Mouse (Mus musculus) forebrain, postnatal 0 days (tissue): ENCODE results near the gene Tnr. TPM values are rescaled to one million over a fixed set of nuclear protein-coding genes. Genes with fewer than 3 reads are reported as not detected.

ENCODE experiments used
- ATAC-seq: fragments of 200-750 bp; cut with Nextera tagmentation; 2 replicates; pipeline ENCODE4 v1.8.0; 2017; ENCODE audit warnings: mild to moderate bottlenecking, moderate library complexity
- DNase-seq: peaks from one replicate; pipeline ENCODE4 v3.0.0-alpha.2; 2015
- H3K27ac ChIP-seq: fragments of 300-500 bp; sonication (generic); 2 replicates; pipeline ENCODE4 v1.5.1; 2014; ENCODE audit warnings: low read depth, mild to moderate bottlenecking, antibody characterized with exemption, low read length, moderate library complexity, mixed read lengths
- H3K27me3 ChIP-seq: fragments of 300-500 bp; sonication (generic); 2 replicates; pipeline ENCODE4 v1.6.1; 2014; ENCODE audit warnings: mild to moderate bottlenecking, low read length, mixed read lengths; ENCODE audit not compliant: insufficient read depth
- H3K36me3 ChIP-seq: fragments of 300-500 bp; sonication (generic); 2 replicates; pipeline ENCODE4 v1.6.1; 2014; ENCODE audit warnings: mild to moderate bottlenecking, moderate library complexity; ENCODE audit not compliant: insufficient read depth
- H3K4me1 ChIP-seq: fragments of 300-500 bp; sonication (generic); 2 replicates; pipeline ENCODE4 v1.6.1; 2014; ENCODE audit warnings: antibody characterized with exemption; ENCODE audit not compliant: insufficient read depth
- H3K4me2 ChIP-seq: fragments of 300-500 bp; sonication (generic); 2 replicates; pipeline ENCODE4 v1.6.1; 2014; ENCODE audit warnings: low read depth, mild to moderate bottlenecking, moderate library complexity
- H3K4me3 ChIP-seq: fragments of 300-500 bp; sonication (generic); 2 replicates; pipeline ENCODE4 v1.5.1; 2014; ENCODE audit warnings: low read depth, low read length, mixed read lengths
- H3K9ac ChIP-seq: fragments of 300-500 bp; sonication (generic); 2 replicates; pipeline ENCODE4 v1.6.1; 2014; ENCODE audit warnings: mild to moderate bottlenecking
- H3K9me3 ChIP-seq: fragments of 300-500 bp; sonication (generic); 2 replicates; pipeline ENCODE4 v1.6.1; 2016; ENCODE audit warnings: low read length
- CTCF ChIP-seq: sonication (generic); IDR thresholded peaks from 2 replicates; pipeline ENCODE4 v1.5.1; 2016; ENCODE audit warnings: antibody characterized with exemption, control low read depth, low read depth
- WGBS: fragments of 180-500 bp; shearing (Covaris S2); extraction: QIAGEN DNeasy Blood & Tissue Kit; methylation state at CpG from one replicate; pipeline ENCODE4 v1.1.7; 2014; 5-methylcytosine and 5-hydroxymethylcytosine counted together
- polyA plus RNA-seq: library from polyadenylated mRNA; unstranded; fragments of >200 nt; fragmentation: Nextera tagmentation; extraction: Ambion mirVana; gene quantifications from 2 replicates; pipeline ENCODE4 v1.2.1, GENCODE M21; 2015
- total RNA-seq: library from RNA; depleted of rRNA; stranded (reverse); fragments of >200 nt; gene quantifications from 2 replicates; pipeline ENCODE4 v1.2.3, GENCODE M21; 2014

Gene Tnr
- total and polyA plus RNA-seq, 2 experiments from 2014 or later: 4.1 to 45.7 TPM

GRCm38 (mm10) chr1:159629822-159630589, 106.4 kb downstream of the Tnr start:
- no peak for DNase-seq
- Histone ChIP-seq H3K4me2 (no peak overlapping the region), H3K36me3 (no peaks in the 10 kb centered on the region), H3K4me1 (no peaks in the 10 kb centered on the region), H3K27ac (no peak overlapping the region), H3K9ac (no peak overlapping the region), H3K27me3 (no peaks in the 10 kb centered on the region), H3K4me3 (no peak overlapping the region), H3K9me3 (no peaks in the 10 kb centered on the region)
- no peak for TF ChIP-seq CTCF
- 78% methylated on average over 5 of the region's 5 CpGs for WGBS
- no peak for ATAC-seq

- Histone ChIP-seq H3K4me3 (no peak overlapping the region), H3K9ac (no peak overlapping the region), H3K36me3 (no peaks in the 10 kb centered on the region), H3K27me3 (no peaks in the 10 kb centered on the region), H3K27ac (no peak overlapping the region), H3K9me3 (no peaks in the 10 kb centered on the region), H3K4me2 (no peak overlapping the region), H3K4me1 (no peaks in the 10 kb centered on the region)
- ATAC-seq (no peak), DNase-seq (no peak)
- 44% methylated on average over 3 of the region's 3 CpGs for WGBS
- TF ChIP-seq CTCF: no peak
Measured at GRCm38 (mm10) chr1:159632558-159632957, 109.0 kb downstream of the Tnr start.

GRCm38 (mm10) chr1:159639408-159639807, 115.8 kb downstream of the Tnr start:
- no peaks in the 10 kb centered on the region for H3K36me3 ChIP-seq
- no peak overlapping the region for H3K27ac ChIP-seq
- H3K27me3 ChIP-seq: no peaks in the 10 kb centered on the region
- no peak overlapping the region for H3K4me2 ChIP-seq
- no peak for TF ChIP-seq CTCF
- no peak overlapping the region for H3K4me3 ChIP-seq
- H3K4me1 ChIP-seq: no peaks in the 10 kb centered on the region
- ATAC-seq (no peak), DNase-seq (no peak)
- WGBS: 84% methylated on average over 4 of the region's 4 CpGs
- H3K9ac ChIP-seq: no peak overlapping the region
- no peaks in the 10 kb centered on the region for H3K9me3 ChIP-seq

- Histone ChIP-seq H3K27me3 (no peaks in the 10 kb centered on the region), H3K9me3 (no peaks in the 10 kb centered on the region), H3K36me3 (no peaks in the 10 kb centered on the region), H3K27ac (no peak overlapping the region), H3K9ac (no peak overlapping the region), H3K4me3 (no peak overlapping the region), H3K4me1 (no peaks in the 10 kb centered on the region), H3K4me2 (no peak overlapping the region)
- 90% methylated on average over 4 of the region's 4 CpGs for WGBS
- no peak for TF ChIP-seq CTCF
- no peak for DNase-seq
- no peak for ATAC-seq
Measured at GRCm38 (mm10) chr1:159645719-159646118, 122.2 kb downstream of the Tnr start.

- WGBS: 30% methylated on average over 4 of the region's 4 CpGs
- Histone ChIP-seq H3K9me3 (no peaks in the 10 kb centered on the region), H3K4me1 (no peaks in the 10 kb centered on the region), H3K27me3 (no peaks in the 10 kb centered on the region), H3K4me3 (no peak overlapping the region), H3K4me2 (no peak overlapping the region), H3K36me3 (no peaks in the 10 kb centered on the region), H3K27ac (no peak overlapping the region), H3K9ac (no peak overlapping the region)
- ATAC-seq (no peak), DNase-seq (no peak)
- TF ChIP-seq CTCF: no peak
Measured at GRCm38 (mm10) chr1:159650486-159650885, 126.9 kb downstream of the Tnr start.

- DNase-seq (no peak), ATAC-seq (no peak)
- no peak for TF ChIP-seq CTCF
- no peak overlapping the region for H3K4me2 ChIP-seq
- H3K27ac ChIP-seq: no peak overlapping the region
- no peaks in the 10 kb centered on the region for H3K4me1 ChIP-seq
- H3K4me3 ChIP-seq: no peak overlapping the region
- H3K36me3 ChIP-seq: no peaks in the 10 kb centered on the region
- H3K9ac ChIP-seq: no peak overlapping the region
- no peaks in the 10 kb centered on the region for H3K9me3 ChIP-seq
- H3K27me3 ChIP-seq: no peaks in the 10 kb centered on the region
- WGBS: 82% methylated on average over 3 of the region's 3 CpGs
Measured at GRCm38 (mm10) chr1:159655241-159655640, 131.7 kb downstream of the Tnr start.

GRCm38 (mm10) chr1:159657856-159658542, 134.4 kb downstream of the Tnr start:
- WGBS: 19% methylated on average over 11 of the region's 11 CpGs

More at GRCm38 (mm10) chr1:159657856-159658542, 134.4 kb downstream of the Tnr start:
- no peaks in the 10 kb centered on the region for H3K9me3 ChIP-seq
- H3K4me3 ChIP-seq: no peak overlapping the region
- H3K36me3 ChIP-seq: no peaks in the 10 kb centered on the region
- no peak overlapping the region for H3K27ac ChIP-seq
- no peak for TF ChIP-seq CTCF
- H3K4me2 ChIP-seq: no peak overlapping the region
- DNase-seq (no peak), ATAC-seq (no peak)
- H3K4me1 ChIP-seq: no peaks in the 10 kb centered on the region
- H3K9ac ChIP-seq: no peak overlapping the region
- no peaks in the 10 kb centered on the region for H3K27me3 ChIP-seq
